Mouse (Mus musculus): ENCODE data around the gene Lats2.

Lats2 gene

GRCm38 (mm10) chr14:57740651-57741050 lies 17.5 kb downstream of the Lats2 start:
- DNase-seq (ENCODE audit: low read depth, low spot score) = no peak

- DNase-seq (ENCODE audit: low read depth, low spot score) = peak; percentile 42
Observed at GRCm38 (mm10) chr14:57737089-57737488, 21.1 kb downstream of the Lats2 start.

GRCm38 (mm10) chr14:57736141-57736540 lies 22.0 kb downstream of the Lats2 start:
- DNase-seq (ENCODE audit: low read depth, low spot score) = no peak

GRCm38 (mm10) chr14:57732668-57733293 lies 25.4 kb downstream of the Lats2 start:
- peak; percentile 93 for DNase-seq (ENCODE audit: low read depth, low spot score)

- peak; percentile 81 for DNase-seq (ENCODE audit: low read depth, low spot score)
Observed at GRCm38 (mm10) chr14:57730527-57730926, 27.7 kb downstream of the Lats2 start.

- DNase-seq (ENCODE audit: low read depth, low spot score) = no peak
Observed at GRCm38 (mm10) chr14:57729975-57730499, 28.2 kb downstream of the Lats2 start.

GRCm38 (mm10) chr14:57729364-57729763 lies 28.8 kb downstream of the Lats2 start:
- DNase-seq (ENCODE audit: low read depth, low spot score) = no peak

GRCm38 (mm10) chr14:57726172-57726571 lies 32.0 kb downstream of the Lats2 start:
- DNase-seq (ENCODE audit: low read depth, low spot score) = peak; percentile 85

- DNase-seq (ENCODE audit: low read depth, low spot score) = peak; percentile 51
Observed at GRCm38 (mm10) chr14:57724473-57724872, 33.7 kb downstream of the Lats2 start.

- no peak for DNase-seq (ENCODE audit: low read depth, low spot score)
Observed at GRCm38 (mm10) chr14:57718245-57718644, 39.9 kb downstream of the Lats2 start.

GRCm38 (mm10) chr14:57716601-57717245 lies 41.5 kb downstream of the Lats2 start:
- peak; percentile 29 for DNase-seq (ENCODE audit: low read depth, low spot score)

GRCm38 (mm10) chr14:57712884-57713283 lies 45.3 kb downstream of the Lats2 start:
- no peak for DNase-seq (ENCODE audit: low read depth, low spot score)

GRCm38 (mm10) chr14:57711059-57711458 lies 47.1 kb downstream of the Lats2 start:
- DNase-seq (ENCODE audit: low read depth, low spot score) = no peak

GRCm38 (mm10) chr14:57709171-57709570 lies 49.0 kb downstream of the Lats2 start:
- DNase-seq (ENCODE audit: low read depth, low spot score) = no peak

- no peak for DNase-seq (ENCODE audit: low read depth, low spot score)
Observed at GRCm38 (mm10) chr14:57708580-57708979, 49.6 kb downstream of the Lats2 start.

GRCm38 (mm10) chr14:57707100-57707893 lies 50.9 kb downstream of the Lats2 start:
- peak; percentile 34 for DNase-seq (ENCODE audit: low read depth, low spot score)

GRCm38 (mm10) chr14:57706760-57707099 lies 51.5 kb downstream of the Lats2 start:
- DNase-seq (ENCODE audit: low read depth, low spot score) = no peak

GRCm38 (mm10) chr14:57705759-57706158 lies 52.4 kb downstream of the Lats2 start:
- no peak for DNase-seq (ENCODE audit: low read depth, low spot score)

- DNase-seq (ENCODE audit: low read depth, low spot score) = no peak
Observed at GRCm38 (mm10) chr14:57705075-57705474, 53.1 kb downstream of the Lats2 start.

GRCm38 (mm10) chr14:57701915-57702477 lies 56.2 kb downstream of the Lats2 start:
- DNase-seq (ENCODE audit: low read depth, low spot score) = peak; percentile 74

- peak; percentile 48 for DNase-seq (ENCODE audit: low read depth, low spot score)
Observed at GRCm38 (mm10) chr14:57699461-57699970, 58.7 kb downstream of the Lats2 start.

GRCm38 (mm10) chr14:57699016-57699415 lies 59.2 kb downstream of the Lats2 start:
- DNase-seq (ENCODE audit: low read depth, low spot score) = no peak

Data from ZHBTc4 (cell line).